Mouse (Mus musculus) hindbrain, postnatal 0 days (tissue): ENCODE results near the gene Adra2b. TPM values are rescaled to one million over a fixed set of nuclear protein-coding genes. Genes with fewer than 3 reads are reported as not detected.

ENCODE experiments used
- ATAC-seq: fragments of 200-750 bp; cut with Nextera tagmentation; 2 replicates; pipeline ENCODE4 v1.8.0; 2017; ENCODE audit warnings: mild to moderate bottlenecking, moderate TSS enrichment, moderate library complexity
- DNase-seq: peaks from one replicate; pipeline ENCODE4 v3.0.0-alpha.2; 2015; ENCODE audit warnings: low spot score
- H3K27ac ChIP-seq: fragments of 300-500 bp; sonication (generic); 2 replicates; pipeline ENCODE4 v1.5.1; 2014; ENCODE audit warnings: mild to moderate bottlenecking
- H3K27me3 ChIP-seq: fragments of 300-500 bp; sonication (generic); 2 replicates; pipeline ENCODE4 v1.6.1; 2014; ENCODE audit warnings: low read length, mixed read lengths; ENCODE audit not compliant: insufficient read depth
- H3K36me3 ChIP-seq: fragments of 300-500 bp; sonication (generic); 2 replicates; pipeline ENCODE4 v1.6.1; 2014; ENCODE audit warnings: low read length, mixed read lengths; ENCODE audit not compliant: insufficient read depth
- H3K4me1 ChIP-seq: fragments of 300-500 bp; sonication (generic); 2 replicates; pipeline ENCODE4 v1.6.1; 2014; ENCODE audit warnings: antibody characterized with exemption, low read length, mixed read lengths; ENCODE audit not compliant: insufficient read depth
- H3K4me2 ChIP-seq: fragments of 300-500 bp; sonication (generic); 2 replicates; pipeline ENCODE4 v1.6.1; 2014; ENCODE audit warnings: low read depth, mild to moderate bottlenecking, low read length, moderate library complexity, mixed read lengths
- H3K4me3 ChIP-seq: fragments of 300-500 bp; sonication (generic); 2 replicates; pipeline ENCODE4 v1.5.1; 2014; ENCODE audit warnings: low read length
- H3K9ac ChIP-seq: fragments of 300-500 bp; sonication (generic); replicated peaks from 2 replicates; pipeline ENCODE4 v1.6.1; 2014; ENCODE audit warnings: mild to moderate bottlenecking, low read length, moderate library complexity, mixed read lengths
- H3K9me3 ChIP-seq: fragments of 300-500 bp; sonication (generic); 2 replicates; pipeline ENCODE4 v1.6.1; 2016; ENCODE audit warnings: low read length, mixed read lengths
- CTCF ChIP-seq: IDR thresholded peaks from 2 replicates; pipeline ENCODE4 v1.5.1; 2016; ENCODE audit warnings: antibody characterized with exemption, control low read depth, low read depth
- WGBS: fragments of 180-500 bp; shearing (Covaris S2); extraction: QIAGEN DNeasy Blood & Tissue Kit; methylation state at CpG from one replicate; pipeline ENCODE4 v1.1.7; 2014; 5-methylcytosine and 5-hydroxymethylcytosine counted together
- polyA plus RNA-seq: library from polyadenylated mRNA; unstranded; fragments of >200 nt; fragmentation: Nextera tagmentation; extraction: Ambion mirVana; gene quantifications from 2 replicates; pipeline ENCODE4 v1.2.1, GENCODE M21; 2015
- total RNA-seq: library from RNA; depleted of rRNA; stranded (reverse); fragments of >200 nt; gene quantifications from 2 replicates; pipeline ENCODE4 v1.2.3, GENCODE M21; 2014

Adra2b gene
- total and polyA plus RNA-seq, 2 experiments from 2014 or later = 0.89 to 0.99 TPM

DNA sequence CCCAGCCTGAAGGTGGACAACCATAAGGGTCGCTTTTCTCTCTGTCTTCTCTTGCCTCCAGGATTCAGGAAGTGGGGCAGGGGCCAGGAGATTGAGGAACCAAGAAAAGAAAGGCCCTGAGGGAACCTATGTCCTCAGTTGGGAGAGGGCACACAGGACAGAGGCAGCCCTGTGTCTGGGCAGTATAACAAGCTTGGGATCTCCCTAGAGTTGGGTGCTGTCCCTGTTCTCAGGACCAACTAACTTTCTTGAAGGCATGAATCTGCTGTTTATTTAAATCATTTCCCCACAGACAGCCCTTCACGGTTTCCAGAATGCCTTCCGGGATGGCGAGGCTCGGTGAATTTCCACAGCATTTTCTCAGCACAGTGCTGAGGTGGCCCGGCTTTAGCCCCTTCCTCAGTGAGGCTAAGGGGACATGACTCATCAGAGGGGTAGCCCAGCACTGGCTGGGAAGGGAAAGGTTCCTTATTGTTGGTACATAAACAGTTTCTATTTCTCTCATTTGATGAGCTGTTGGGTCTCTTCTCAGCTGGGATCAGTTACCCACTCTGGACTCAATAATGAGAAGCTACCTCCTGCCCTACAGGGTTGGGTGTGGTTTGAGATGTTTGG, 40.2 kb upstream of the Adra2b start:
- Histone ChIP-seq H3K36me3 (no peaks in the 10 kb centered on the region), H3K9me3 (no peaks in the 10 kb centered on the region), H3K9ac (no peak overlapping the region), H3K27me3 (no peaks in the 10 kb centered on the region), H3K4me1 (no peaks in the 10 kb centered on the region), H3K27ac (no peak overlapping the region), H3K4me2 (no peak overlapping the region), H3K4me3 (no peak overlapping the region)
- ATAC-seq (no peak), DNase-seq (no peak)
- TF ChIP-seq CTCF = no peak
- 73% methylated on average over 6 of the region's 6 CpGs for WGBS

DNA sequence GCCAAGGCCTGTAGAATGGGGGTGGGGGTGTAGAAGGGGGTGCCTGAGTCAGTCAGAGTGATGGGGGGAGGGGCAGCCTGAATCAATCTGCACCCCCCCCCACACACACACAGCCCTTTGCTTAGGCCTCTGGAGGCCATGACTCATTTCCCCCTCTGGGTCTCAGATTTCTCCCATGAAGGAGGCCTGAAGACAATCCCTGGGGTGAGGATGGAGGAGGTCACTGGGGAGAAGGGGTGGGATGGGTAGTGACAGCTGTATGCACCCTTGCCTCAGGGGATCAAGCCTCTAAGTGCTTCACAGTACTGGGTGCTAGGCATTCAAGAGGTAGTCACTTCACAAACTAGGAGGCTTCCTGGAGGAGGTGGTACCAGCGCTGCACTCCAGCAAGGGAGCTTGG, 39.3 kb upstream of the Adra2b start:
- no peak for TF ChIP-seq CTCF
- Histone ChIP-seq H3K4me2 (no peak overlapping the region), H3K4me1 (no peaks in the 10 kb centered on the region), H3K9me3 (no peaks in the 10 kb centered on the region), H3K27me3 (no peaks in the 10 kb centered on the region), H3K27ac (no peak overlapping the region), H3K9ac (no peak overlapping the region), H3K4me3 (no peak overlapping the region), H3K36me3 (no peaks in the 10 kb centered on the region)
- no peak for DNase-seq
- ATAC-seq = 0 out of 2 replicates have a peak, but pooled peaks have one; percentile 10
- WGBS = 91% methylated on average over 1 of the region's 1 CpGs

DNA sequence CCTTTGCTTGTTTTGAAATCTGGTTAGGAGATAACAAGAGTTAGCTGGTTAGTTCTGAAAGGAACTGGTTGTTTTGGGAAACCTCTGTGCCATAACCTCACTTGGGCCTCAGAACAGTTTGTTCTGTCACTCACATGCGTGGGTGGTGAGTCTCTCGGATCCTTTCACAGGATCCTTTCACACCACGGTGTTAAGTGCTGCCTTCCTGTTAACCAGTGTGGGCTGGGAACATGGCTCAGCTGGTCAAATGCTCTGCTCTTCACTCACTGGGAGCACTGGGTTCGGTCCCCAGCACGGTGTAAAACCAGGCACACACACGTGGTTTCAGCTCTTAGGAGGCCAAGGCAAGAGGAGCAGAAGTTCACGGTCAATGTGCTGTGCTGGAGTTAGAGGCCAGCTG, 38.6 kb upstream of the Adra2b start:
- H3K36me3 ChIP-seq = no peaks in the 10 kb centered on the region
- no peak overlapping the region for H3K9ac ChIP-seq
- no peaks in the 10 kb centered on the region for H3K4me1 ChIP-seq
- H3K27ac ChIP-seq = no peak overlapping the region
- no peak for DNase-seq
- WGBS = 78% methylated on average over 7 of the region's 7 CpGs
- H3K4me3 ChIP-seq = no peak overlapping the region
- H3K9me3 ChIP-seq = no peaks in the 10 kb centered on the region
- no peaks in the 10 kb centered on the region for H3K27me3 ChIP-seq
- no peak for TF ChIP-seq CTCF
- H3K4me2 ChIP-seq = no peak overlapping the region
- ATAC-seq = no peak

DNA sequence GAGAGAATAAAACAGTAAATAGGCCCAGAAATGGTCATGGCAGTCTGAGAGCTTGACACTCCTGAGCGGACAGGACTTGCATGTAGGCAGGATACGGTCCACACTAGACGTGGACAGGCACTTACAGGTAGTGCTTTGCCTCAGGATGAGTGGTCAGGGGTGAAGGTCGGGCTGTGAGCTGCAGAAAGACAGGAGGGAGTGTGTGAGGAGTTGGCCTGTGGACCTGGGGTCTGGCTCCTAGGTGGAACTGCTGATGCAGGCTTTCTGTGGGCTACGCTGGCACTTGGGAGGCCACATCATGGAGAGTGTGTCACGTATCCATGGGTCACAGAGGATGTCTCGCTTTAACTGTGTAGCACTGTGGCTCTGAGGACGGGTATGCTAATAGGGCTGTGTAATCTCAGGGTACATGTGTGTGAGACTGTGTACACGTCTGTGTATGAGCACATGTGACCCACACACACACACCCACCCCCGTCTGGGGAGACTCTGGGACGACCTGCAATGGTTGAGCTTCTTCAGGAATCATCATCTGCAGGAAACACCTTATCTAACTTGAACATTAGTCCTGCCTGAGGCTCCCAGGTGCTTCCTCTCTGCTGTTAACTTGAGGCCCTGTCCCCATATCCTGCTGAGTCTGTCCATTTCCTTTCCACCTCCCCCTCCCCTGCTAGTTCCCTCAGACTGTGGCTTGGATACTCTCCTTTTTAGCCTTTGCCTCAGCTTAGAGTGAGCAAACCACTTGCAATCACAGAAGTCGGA, 34.7 kb upstream of the Adra2b start:
- no peak for ATAC-seq
- no peak for DNase-seq
- no peaks in the 10 kb centered on the region for H3K9me3 ChIP-seq
- TF ChIP-seq CTCF = no peak
- no peak overlapping the region for H3K4me3 ChIP-seq
- H3K27ac ChIP-seq = no peak overlapping the region
- no peak overlapping the region for H3K4me2 ChIP-seq
- no peaks in the 10 kb centered on the region for H3K4me1 ChIP-seq
- H3K9ac ChIP-seq = no peak overlapping the region
- H3K36me3 ChIP-seq = no peaks in the 10 kb centered on the region
- H3K27me3 ChIP-seq = no peaks in the 10 kb centered on the region
- 77% methylated on average over 12 of the region's 12 CpGs for WGBS

DNA sequence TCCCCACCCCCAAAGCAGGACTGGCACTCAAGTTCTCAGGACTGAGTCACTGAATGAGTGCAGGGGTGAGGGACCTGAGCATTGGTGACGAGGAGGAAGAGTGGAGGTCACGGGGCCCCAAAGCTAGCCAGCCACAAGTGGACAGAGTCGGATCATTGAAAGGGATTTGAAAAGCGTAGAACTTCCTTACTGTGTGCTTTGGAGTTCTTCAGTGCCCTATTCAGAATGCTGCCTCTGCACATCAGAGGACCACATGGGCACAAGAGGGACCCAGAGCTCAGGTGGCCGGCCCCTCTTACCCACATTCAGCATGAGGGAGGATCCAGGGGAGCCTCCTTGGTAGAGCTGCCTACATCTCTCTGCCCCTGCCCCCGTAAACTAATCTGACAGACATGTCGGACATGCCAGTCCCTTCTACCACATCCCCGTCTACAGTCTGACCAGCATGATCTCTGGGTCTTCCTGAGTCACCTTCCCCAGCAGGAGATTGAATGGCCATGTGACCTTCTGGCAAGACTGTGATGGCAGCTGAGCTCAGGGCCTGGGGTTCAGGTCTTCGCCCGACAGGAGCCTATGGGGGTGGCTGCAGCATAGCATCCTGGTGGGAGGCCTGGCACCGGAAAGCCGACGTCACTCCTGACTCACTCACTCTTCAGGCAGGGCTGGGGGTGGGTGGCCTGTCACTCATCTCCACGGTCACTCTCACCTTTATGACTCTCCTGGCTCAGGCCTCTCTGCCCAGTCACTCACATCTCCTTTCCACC, 30.0 kb upstream of the Adra2b start:
- Histone ChIP-seq H3K36me3 (no peaks in the 10 kb centered on the region), H3K4me1 (peaks cover 12% of the 10 kb centered on the region), H3K9ac (no peak overlapping the region), H3K4me2 (no peak overlapping the region), H3K27me3 (peaks cover 4% of the 10 kb centered on the region; the same call in 1 of the 2 replicates), H3K9me3 (no peaks in the 10 kb centered on the region), H3K27ac (no peak overlapping the region), H3K4me3 (no peak overlapping the region)
- TF ChIP-seq CTCF = no peak
- 78% methylated on average over 14 of the region's 14 CpGs for WGBS
- DNase-seq (no peak), ATAC-seq (no peak)

DNA sequence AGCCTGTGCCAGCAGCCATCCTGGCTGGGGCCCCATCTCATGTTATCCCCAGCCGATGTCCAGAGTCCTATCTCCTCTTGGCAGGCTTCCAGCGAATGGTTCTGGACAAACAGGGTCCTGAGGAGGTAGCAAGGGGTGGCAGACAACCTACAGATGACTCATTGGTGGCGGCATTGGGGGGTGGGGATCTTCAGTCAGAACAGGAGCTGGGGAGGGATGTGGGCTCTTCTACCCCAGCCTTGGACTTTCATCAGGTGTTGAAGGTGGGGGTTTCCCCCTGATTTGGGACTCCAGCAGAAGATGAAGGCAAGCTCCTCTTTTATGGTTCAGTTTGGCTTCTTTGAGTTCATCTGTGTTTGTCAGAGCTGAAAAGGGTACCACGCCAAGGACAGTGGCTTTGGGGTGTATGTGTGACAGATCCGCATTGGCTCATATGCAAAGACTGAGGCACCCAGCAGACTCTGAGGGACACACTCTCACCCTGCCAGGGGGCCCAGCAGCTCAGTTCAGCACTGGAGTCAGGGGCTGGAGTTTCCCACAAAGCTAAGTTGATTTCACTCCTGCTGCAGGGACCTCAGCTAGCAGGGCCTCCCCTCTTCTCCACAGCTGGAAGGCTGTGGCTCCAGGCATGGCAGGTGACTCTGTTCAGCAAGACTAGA, 28.9 kb upstream of the Adra2b start:
- Histone ChIP-seq H3K27me3 (peaks cover 4% of the 10 kb centered on the region), H3K36me3 (no peaks in the 10 kb centered on the region), H3K4me2 (no peak overlapping the region), H3K9ac (no peak overlapping the region), H3K4me1 (peaks cover 12% of the 10 kb centered on the region), H3K9me3 (no peaks in the 10 kb centered on the region), H3K27ac (no peak overlapping the region), H3K4me3 (no peak overlapping the region)
- 62% methylated on average over 5 of the region's 5 CpGs for WGBS
- no peak for DNase-seq
- no peak for TF ChIP-seq CTCF
- ATAC-seq = no peak
